ENCODE assay signal across 1 mouse cellular context in the genomic region with DNA sequence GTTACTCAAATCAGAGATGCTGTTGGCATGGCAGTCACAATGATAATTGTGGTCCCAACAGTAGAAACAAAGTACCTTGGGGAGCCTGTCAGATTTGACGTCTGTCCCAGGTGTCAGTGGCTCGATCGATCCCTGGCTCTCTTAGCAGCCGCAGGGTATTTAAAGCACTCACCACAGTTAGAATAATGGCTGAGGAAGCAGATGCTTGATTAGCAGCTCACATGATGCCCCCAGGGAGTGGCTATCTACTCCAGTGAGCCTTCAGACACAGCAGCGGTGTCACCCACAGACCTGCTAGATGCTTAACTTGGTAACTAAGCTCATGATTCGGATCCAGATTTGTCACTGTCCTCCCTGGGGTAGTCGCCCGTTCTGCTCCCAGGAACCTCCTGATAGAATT.
TF ChIP-seq lines count a peak whose summit lies in the region.

No protein-coding gene starts in this region.

TF ChIP-seq in CH12.LX, 34 proteins besides CTCF, POLR2A, EP300 and RAD21 (continued from another document):
- TF ChIP-seq NELFE (IDR thresholded peaks at IDR 0.05; ENCODE audit: low read depth, low read length): no peak
